Mouse (Mus musculus) kidney, embryonic 16.5 days (tissue): Measurements from ENCODE around the gene Schip1. TPM values are rescaled to one million over a fixed set of nuclear protein-coding genes. Genes with fewer than 3 reads are reported as not detected.

Experiments
- ATAC-seq: fragments of 200-750 bp; cut with Nextera tagmentation; 2 replicates; pipeline ENCODE4 v1.8.0; 2017; ENCODE audit warnings: moderate TSS enrichment; ENCODE audit not compliant: low FRiP score, low TSS enrichment
- H3K27ac ChIP-seq: fragments of 300-500 bp; sonication (generic); 2 replicates; pipeline ENCODE4 v1.5.1; 2014; ENCODE audit warnings: low read length
- H3K27me3 ChIP-seq: fragments of 300-500 bp; sonication (generic); 2 replicates; pipeline ENCODE4 v1.6.1; 2014; ENCODE audit warnings: low read length, control low read depth, mixed read lengths; ENCODE audit not compliant: insufficient read depth
- H3K36me3 ChIP-seq: fragments of 300-500 bp; sonication (generic); 2 replicates; pipeline ENCODE4 v1.6.1; 2014; ENCODE audit warnings: low read length, control low read depth, mixed read lengths; ENCODE audit not compliant: insufficient read depth
- H3K4me1 ChIP-seq: fragments of 300-500 bp; sonication (generic); 2 replicates; pipeline ENCODE4 v1.6.1; 2014; ENCODE audit warnings: low read length, control low read depth, mixed read lengths; ENCODE audit not compliant: insufficient read depth
- H3K4me2 ChIP-seq: fragments of 300-500 bp; sonication (generic); replicated peaks from 2 replicates; pipeline ENCODE4 v1.6.1; 2014; ENCODE audit warnings: low read depth, low read length
- H3K4me3 ChIP-seq: fragments of 300-500 bp; sonication (generic); 2 replicates; pipeline ENCODE4 v1.5.1; 2014; ENCODE audit warnings: mild to moderate bottlenecking, low read length
- H3K9ac ChIP-seq: fragments of 300-500 bp; sonication (generic); replicated peaks from 2 replicates; pipeline ENCODE4 v1.6.1; 2014; ENCODE audit warnings: low read length
- H3K9me3 ChIP-seq: fragments of 300-500 bp; sonication (generic); 2 replicates; pipeline ENCODE4 v1.6.1; 2016; ENCODE audit warnings: low read length, control low read depth
- WGBS: fragments of 180-500 bp; shearing (Covaris S2); extraction: QIAGEN DNeasy Blood & Tissue Kit; methylation state at CpG from one replicate; pipeline ENCODE4 v1.1.7; 2014; 5-methylcytosine and 5-hydroxymethylcytosine counted together
- polyA plus RNA-seq: library from polyadenylated mRNA; unstranded; fragments of >200 nt; fragmentation: Nextera tagmentation; extraction: Ambion mirVana; gene quantifications from 2 replicates; pipeline ENCODE4 v1.2.1, GENCODE M21; 2015

Schip1 gene
- polyA plus RNA-seq, 1 experiment from 2014 or later, result 48.9 TPM

DNA sequence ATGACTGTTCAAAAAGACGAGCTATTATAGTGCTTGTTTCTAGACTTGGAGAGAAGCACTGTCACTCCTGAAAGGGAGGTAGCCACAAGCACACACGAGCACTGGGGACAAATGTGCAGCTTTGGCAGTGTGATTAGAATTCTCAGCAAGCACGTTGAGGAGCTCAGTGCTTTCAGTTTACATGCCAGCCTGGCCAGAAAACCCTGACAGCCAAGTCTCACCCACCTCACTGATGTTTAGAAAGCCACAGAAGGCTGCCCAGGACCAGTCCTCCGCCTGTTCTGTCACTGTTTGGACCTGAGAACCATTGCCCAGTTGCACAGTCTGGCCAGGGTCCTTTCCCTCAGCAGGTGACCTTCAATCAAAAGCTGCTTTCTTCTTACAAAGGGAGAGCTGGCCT, 595.9 kb downstream of the Schip1 start:
- H3K27ac ChIP-seq, result no peak overlapping the region
- H3K4me2 ChIP-seq, result no peak overlapping the region
- no peaks in the 10 kb centered on the region for H3K9me3 ChIP-seq
- no peak overlapping the region for H3K9ac ChIP-seq
- WGBS, result 81% methylated on average over 4 of the region's 4 CpGs
- no peaks in the 10 kb centered on the region for H3K27me3 ChIP-seq
- no peaks in the 10 kb centered on the region for H3K36me3 ChIP-seq
- peaks cover 13% of the 10 kb centered on the region for H3K4me1 ChIP-seq
- ATAC-seq, result no peak
- no peak overlapping the region for H3K4me3 ChIP-seq

DNA sequence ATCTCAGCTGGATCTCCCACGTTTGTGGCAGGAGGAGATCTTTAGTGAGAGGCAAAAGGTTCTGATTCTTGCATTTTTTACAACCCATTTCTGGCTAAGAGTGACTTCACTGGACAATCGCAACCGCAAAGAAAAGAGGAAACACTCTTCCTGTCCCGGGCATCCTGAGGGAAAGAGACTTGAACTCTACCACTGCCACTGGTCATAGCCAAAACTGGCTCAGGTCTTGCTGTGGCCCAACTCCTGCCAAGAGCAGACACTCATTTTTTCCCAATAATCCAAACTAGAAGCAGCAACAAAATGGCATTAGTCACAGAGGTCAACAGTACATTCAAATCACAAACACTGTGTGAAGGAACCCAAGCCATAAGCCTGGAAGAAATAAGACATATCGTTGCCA, 597.8 kb downstream of the Schip1 start:
- WGBS, result 80% methylated on average over 5 of the region's 5 CpGs

GRCm38 (mm10) chr3:68664337-68664736, 599.7 kb downstream of the Schip1 start:
- 75% methylated on average over 6 of the region's 6 CpGs for WGBS
- Histone ChIP-seq H3K27me3 (no peaks in the 10 kb centered on the region), H3K4me3 (no peak overlapping the region), H3K4me1 (0 out of 2 replicates have a peak, but pooled peaks cover 5% of the 10 kb centered on the region), H3K27ac (no peak overlapping the region), H3K9me3 (no peaks in the 10 kb centered on the region), H3K4me2 (no peak overlapping the region), H3K9ac (no peak overlapping the region), H3K36me3 (no peaks in the 10 kb centered on the region)
- no peak for ATAC-seq

More for the DNA sequence above, 597.8 kb downstream of the Schip1 start:
- H3K9me3 ChIP-seq, result no peaks in the 10 kb centered on the region
- ATAC-seq, result no peak
- H3K4me3 ChIP-seq, result no peak overlapping the region
- no peaks in the 10 kb centered on the region for H3K27me3 ChIP-seq
- H3K4me2 ChIP-seq, result no peak overlapping the region
- H3K36me3 ChIP-seq, result no peaks in the 10 kb centered on the region
- H3K27ac ChIP-seq, result no peak overlapping the region
- H3K4me1 ChIP-seq, result peaks cover 10% of the 10 kb centered on the region
- H3K9ac ChIP-seq, result no peak overlapping the region

DNA sequence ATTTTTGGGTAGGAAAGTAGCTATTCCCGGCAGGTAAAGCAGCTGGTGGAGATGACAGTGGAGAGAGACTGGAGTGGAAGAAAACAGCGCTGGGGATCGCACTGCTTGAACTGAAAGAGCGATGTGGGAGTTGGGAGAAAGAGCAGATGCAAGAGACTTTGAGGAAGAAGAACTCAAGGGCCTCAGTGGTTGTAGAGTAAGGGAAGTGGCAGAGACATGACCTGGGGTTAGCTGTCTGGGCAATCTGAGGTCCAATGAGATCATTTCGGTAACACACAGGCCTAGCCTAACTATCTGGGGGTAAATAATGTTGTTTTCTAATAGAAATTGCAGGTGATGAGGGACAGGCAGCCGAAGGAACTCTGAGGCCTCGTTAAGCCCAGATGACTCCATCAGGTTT, 601.8 kb downstream of the Schip1 start:
- ATAC-seq, result no peak

DNA sequence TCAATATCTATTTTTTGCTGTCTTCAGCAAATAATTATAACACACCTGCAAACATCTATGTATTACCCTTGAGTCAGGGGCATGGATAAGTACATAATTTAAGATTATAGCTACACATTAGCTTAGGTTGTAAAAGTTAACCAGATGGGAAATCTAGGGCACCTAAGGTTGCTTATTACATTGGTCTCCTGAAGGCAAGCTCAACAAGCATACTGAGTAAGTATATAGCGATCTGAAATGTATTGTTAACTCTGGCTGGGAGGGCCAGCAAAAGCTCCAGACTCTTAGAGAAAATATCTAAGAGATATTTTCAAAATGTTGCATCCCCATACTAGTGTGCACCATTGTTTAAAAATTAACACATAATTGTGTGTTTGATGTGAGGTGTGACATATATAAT, 603.2 kb downstream of the Schip1 start:
- Histone ChIP-seq H3K27me3 (no peaks in the 10 kb centered on the region), H3K9ac (no peak overlapping the region), H3K36me3 (no peaks in the 10 kb centered on the region), H3K9me3 (no peaks in the 10 kb centered on the region), H3K4me2 (no peak overlapping the region), H3K4me3 (no peak overlapping the region), H3K4me1 (0 out of 2 replicates have a peak, but pooled peaks cover 5% of the 10 kb centered on the region), H3K27ac (no peak overlapping the region)
- 74% methylated on average over 1 of the region's 1 CpGs for WGBS
- peak; percentile 71 for ATAC-seq

More for the DNA sequence above, 601.8 kb downstream of the Schip1 start:
- Histone ChIP-seq H3K9me3 (no peaks in the 10 kb centered on the region), H3K9ac (no peak overlapping the region), H3K27me3 (no peaks in the 10 kb centered on the region), H3K27ac (no peak overlapping the region), H3K4me3 (no peak overlapping the region), H3K36me3 (no peaks in the 10 kb centered on the region), H3K4me1 (0 out of 2 replicates have a peak, but pooled peaks cover 5% of the 10 kb centered on the region), H3K4me2 (no peak overlapping the region)
- WGBS, result 88% methylated on average over 7 of the region's 7 CpGs

DNA sequence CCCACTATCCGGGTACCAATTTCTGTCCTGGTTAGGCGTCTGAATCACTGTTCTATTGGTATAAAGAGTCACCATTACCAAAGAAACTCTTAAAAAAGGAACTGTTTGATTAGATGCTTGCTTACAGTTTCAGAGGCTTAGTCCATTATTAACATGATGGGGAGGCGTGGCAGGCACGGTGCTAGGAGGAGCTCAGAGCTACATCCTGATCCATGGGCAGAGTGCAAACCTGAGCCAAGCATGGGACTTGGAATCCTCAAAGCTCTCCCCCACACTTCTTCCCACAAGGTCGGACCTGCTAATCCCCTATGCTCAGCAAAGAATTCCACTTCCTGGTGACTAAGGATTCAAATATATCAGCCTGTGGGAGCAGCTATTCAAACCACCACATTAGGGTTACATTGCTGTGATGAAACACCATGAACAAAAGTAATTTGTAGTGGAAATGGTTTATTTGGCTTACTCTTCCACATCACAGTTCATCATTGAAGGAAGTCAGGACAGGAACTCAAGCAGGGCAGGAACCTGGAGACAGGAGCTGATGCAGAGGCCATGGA, 604.9 kb downstream of the Schip1 start:
- no peaks in the 10 kb centered on the region for H3K27me3 ChIP-seq
- 82% methylated on average over 5 of the region's 5 CpGs for WGBS
- peak; percentile 72 for ATAC-seq
- H3K4me2 ChIP-seq, result no peak overlapping the region
- H3K4me3 ChIP-seq, result no peak overlapping the region
- no peak overlapping the region for H3K27ac ChIP-seq
- H3K4me1 ChIP-seq, result 0 out of 2 replicates have a peak, but pooled peaks cover under 1% of the 10 kb centered on the region
- H3K36me3 ChIP-seq, result no peaks in the 10 kb centered on the region
- H3K9ac ChIP-seq, result no peak overlapping the region
- H3K9me3 ChIP-seq, result no peaks in the 10 kb centered on the region

DNA sequence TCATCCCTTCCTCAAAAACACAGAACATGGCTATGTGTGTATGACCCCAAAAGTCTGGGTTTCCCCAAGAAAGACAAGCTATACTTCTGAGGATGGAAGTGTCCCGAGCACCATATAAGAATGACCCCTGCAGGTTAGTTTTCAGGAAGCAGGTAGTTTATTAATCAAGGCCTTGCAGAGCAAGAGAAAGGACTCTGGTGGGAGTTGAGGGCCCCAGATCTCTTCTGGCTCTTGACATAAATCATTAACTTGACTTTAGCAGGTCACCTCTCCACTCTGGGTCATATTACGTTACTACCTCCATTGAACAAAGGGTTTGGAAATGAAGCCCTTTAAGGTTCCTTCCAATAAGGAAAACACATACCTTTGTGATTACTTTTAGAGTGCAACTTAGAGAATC, 610.1 kb downstream of the Schip1 start:
- WGBS, result 21% methylated on average over 2 of the region's 2 CpGs
- Histone ChIP-seq H3K27me3 (no peaks in the 10 kb centered on the region), H3K9ac (no peak overlapping the region), H3K27ac (peak overlapping the region; percentile 53; the same call in 1 of the 2 replicates), H3K4me2 (no peak overlapping the region), H3K36me3 (no peaks in the 10 kb centered on the region), H3K4me1 (peaks cover 16% of the 10 kb centered on the region), H3K4me3 (no peak overlapping the region), H3K9me3 (no peaks in the 10 kb centered on the region)
- ATAC-seq, result peak; percentile 76

DNA sequence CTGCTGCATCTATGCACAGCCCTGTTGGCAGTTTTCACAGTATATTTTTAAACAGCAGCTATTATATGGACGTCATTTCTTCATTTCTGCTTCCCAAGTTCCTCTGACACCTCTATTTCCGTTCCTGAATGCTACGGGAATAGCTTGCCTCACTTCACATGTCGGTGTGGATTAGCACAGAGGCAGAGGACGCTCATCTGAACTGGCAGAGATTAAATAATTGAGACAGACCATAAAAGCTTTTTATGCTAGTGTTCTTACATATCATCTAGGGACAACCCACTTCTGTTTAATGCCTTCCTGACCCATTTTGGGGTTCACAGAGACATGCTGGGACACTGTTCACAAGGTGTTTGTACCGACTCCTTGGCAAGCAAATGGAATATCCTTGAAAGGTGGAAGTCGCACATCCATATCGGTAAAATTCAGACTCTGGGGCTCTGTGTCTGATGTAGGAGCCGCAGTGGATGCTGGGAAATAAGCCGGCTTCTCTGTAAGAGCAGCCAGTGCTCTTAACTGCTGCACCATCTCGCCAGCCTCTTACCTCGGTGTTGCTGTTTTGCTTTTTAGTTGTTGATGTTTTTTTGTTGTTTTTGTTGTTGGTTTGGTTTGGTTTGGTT, 610.7 kb downstream of the Schip1 start:
- H3K27me3 ChIP-seq, result no peaks in the 10 kb centered on the region
- H3K9me3 ChIP-seq, result no peaks in the 10 kb centered on the region
- H3K4me2 ChIP-seq, result no peak overlapping the region
- peak overlapping the region; percentile 53 for H3K27ac ChIP-seq
- no peak overlapping the region for H3K4me3 ChIP-seq
- H3K36me3 ChIP-seq, result no peaks in the 10 kb centered on the region
- H3K4me1 ChIP-seq, result peaks cover 16% of the 10 kb centered on the region
- no peak overlapping the region for H3K9ac ChIP-seq
- ATAC-seq, result no peak
- 80% methylated on average over 12 of the region's 12 CpGs for WGBS
